Mouse (Mus musculus) forelimb bud, embryonic 11.5 days (tissue): Measurements from ENCODE around the gene Fstl1.

ENCODE experiments used
- DNase-seq: peaks from one replicate; pipeline ENCODE4 v3.0.0-alpha.2; 2012; ENCODE audit warnings: low read depth, low spot score

Gene Fstl1

DNA sequence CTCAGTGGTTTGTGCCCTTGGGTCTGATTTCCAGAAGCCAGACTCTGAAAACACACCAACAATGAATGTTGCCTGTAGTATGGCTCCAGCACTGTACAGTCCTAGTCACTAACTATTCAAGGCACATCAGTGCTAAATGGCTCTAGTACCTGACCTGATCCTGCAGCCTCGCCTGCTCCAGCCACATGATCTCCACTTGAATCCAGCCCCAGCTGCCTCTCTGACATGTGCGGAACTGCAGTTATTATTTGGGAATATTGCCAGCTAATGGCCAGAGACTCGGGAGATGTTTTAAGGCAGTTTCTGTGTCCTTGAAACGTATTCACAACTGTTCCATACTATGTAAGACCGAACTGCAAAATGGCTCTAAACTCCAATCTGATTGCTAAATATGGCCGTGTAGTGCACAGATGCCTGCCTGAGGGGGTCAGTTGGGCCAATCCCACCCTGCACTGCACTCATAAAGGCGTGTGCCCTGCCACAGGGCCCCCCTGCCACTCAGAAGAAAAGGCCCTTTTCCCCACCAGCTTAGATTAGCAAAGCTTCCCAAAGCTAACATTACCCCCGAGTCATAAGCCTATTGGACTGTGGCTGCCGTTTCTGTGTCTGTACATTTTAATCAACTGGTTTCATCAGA lies 11.0 kb downstream of the Fstl1 start:
- no peak for DNase-seq

DNA sequence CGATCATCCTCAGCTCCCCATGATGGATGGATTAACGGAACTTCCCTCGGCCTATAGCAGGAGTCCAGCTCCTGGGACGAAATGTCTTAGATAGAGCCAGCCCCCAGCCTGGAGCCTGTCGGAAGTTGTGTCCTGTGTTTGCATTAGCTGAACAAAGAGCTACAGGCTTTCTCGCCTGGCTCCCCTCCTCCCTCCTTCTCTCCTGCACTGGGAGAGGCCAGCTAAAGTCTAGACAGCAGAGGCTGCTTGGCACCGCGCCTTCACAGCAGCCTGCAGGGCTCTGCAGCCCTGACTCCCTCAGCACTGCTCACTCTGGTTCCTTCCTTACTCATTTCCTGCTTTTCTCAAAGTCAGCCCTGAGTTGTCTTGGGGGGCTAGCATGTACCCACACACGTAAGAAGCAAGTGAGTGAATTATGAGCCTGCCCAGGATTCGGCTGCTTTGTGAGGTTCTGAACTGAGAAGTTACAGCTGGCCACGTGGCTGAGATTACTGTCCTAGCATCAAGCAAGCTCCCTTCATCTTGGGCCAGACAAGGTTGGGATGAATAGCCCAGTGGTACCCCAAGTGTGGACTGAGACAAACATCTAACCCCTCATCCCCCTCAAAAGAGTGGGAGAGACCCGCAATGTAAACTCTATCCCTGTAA lies 11.8 kb downstream of the Fstl1 start:
- DNase-seq, result peak; percentile 75

DNA sequence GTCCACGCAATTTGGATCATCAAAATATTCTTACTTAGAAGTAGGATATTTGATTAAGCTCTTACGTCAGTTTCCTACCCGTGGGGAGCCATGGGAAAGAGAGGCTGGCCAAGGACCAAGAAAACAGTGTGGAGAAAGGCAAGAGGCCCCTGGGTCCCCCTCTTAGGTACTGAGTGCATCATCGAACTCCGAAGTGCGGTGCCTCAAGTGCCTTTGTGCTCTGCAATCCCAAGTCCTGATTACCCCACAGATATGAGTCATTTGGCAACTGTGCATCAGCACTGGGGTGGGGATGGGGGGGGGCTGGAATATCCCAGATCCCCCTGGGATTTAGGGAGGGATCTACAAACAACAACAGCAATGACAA lies 12.3 kb downstream of the Fstl1 start:
- DNase-seq, result no peak

DNA sequence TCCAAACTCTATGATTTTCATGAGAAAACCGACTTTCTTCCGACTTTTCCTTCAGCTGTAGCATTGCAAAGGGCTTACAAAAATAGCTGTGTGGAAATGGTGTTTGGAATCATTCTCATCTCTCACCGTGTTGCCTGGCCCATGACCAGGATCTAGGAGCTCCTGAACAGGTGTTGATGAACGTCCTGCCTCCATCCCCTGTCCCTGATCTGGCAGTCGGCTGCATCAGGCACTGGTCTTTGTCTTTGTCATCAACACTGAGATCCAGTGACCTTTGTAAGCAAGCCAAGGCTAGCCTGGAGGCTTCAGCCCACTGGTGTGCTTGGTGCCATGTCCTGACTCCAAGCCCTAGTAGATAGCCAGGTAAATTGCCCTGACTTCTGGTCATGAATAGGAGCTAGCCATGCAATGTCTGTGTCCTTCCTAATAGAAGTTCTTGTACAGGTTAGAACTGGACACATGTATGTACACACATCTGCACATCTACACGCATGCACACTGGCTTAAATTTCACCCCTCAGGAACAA lies 12.8 kb downstream of the Fstl1 start:
- no peak for DNase-seq

DNA sequence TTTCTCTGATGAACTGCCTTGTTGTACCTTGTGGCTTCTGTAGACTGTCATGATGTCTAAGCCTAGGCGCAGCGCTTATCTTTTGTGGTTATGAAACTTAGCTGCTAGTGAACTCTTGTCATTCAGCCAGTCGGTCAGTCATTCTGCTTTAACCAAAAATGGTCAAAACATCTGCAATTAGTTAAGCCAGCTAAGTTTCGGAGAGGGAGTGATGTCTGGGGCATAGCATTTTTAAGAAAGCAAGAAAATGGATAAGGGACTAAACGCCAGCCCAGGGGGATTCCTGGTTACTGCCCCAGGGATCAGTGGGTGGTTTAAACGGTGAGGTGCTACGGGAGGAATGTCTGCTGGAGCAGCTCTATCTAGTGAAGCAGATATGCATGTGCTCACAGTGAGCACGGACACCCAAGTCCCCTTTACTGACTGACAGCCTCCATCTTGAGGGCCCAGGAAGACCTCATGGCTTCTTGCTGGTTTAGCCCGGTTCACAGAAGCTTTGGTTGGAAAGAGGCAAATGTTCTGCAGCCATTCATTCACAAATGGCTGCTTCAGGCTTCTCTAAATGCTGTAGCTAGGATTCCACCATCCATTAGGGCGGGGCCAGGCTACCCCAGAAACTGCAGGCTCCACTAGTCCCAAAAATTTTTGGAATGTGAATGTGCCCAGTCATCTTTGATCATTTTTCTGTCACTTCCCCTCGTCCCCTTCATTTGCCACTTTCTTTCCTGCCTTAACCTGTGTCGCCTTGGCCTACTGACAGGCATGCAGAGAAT lies 13.5 kb downstream of the Fstl1 start:
- no peak for DNase-seq

DNA sequence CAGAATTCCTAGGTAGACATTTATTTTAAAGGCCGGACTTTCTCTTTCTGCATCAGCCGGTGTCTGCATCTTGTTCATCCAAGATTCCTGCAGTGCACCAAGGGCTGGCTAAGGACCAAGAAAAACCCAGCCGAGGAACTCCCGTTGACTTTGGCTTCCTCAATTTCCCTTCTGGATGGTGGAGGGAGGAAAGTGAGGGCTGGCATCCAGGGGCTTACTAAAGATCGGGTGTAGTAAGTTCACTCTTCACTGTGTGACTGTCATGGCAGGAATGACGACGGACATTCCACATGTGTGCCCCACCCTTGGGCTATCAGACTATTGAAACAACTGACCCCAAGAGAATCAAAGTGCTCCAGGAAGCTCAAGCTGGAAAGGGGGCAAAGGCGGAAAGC lies 14.1 kb downstream of the Fstl1 start:
- no peak for DNase-seq

DNA sequence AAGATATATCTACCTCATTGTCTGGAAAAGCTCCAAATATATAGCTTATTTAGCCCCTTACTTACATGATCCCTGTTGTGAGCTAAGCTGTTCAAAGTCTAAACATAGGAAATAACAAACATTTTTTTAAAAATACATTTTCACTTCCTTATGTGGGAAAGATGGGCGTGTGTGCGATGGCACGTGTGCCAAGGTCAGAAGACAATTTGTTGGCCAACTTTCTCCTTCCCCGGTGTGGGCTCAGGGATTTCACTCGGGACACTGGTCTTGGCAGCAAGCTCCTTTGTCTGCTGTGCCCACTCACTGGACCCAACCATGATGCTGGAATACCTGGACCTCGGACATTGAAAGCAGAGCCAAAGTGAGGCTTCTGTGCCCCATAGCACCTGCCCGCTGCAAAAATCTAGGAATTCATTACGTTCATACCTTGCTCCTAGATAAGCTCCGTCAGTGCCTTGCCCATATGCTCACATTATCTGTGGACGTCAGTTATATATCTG lies 19.0 kb downstream of the Fstl1 start:
- no peak for DNase-seq

DNA sequence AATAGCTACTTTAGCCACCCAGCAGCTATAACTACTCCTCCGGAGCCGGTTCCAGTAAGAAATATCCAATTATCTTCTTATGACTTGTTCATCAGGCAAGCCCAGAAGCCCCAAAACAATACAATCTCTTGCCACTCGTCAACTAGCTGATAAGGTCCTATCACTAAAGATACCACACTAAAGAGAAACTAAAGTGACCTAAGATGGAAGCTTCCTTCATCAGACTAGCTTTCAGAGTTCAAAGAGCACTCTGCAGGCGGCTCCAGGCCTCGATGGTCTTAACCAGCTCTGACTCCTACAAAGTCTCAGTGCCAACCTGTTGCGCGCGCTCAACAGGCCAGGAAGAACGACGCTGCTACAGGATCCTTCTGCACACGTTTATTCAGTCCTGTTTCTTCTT lies 19.6 kb downstream of the Fstl1 start:
- no peak for DNase-seq

DNA sequence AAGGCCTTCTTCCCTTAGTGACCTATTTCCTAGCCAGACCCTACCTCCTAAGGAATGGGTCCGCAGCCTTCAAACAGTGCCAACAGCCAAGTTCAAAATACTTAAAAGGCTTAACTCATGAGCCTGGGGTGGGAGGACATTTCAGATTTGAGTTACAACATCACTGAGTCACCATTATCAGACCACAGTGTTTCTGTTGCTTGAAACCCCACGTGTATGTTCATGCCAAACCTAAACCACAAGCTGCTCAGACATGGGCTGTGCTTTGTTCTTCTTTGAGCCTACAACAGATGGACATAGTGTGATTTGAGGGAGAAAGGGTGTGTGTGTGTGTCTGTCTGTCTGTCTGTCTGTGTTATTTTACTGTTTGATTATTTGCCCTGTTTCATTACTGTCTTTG lies 24.4 kb downstream of the Fstl1 start:
- DNase-seq, result no peak

DNA sequence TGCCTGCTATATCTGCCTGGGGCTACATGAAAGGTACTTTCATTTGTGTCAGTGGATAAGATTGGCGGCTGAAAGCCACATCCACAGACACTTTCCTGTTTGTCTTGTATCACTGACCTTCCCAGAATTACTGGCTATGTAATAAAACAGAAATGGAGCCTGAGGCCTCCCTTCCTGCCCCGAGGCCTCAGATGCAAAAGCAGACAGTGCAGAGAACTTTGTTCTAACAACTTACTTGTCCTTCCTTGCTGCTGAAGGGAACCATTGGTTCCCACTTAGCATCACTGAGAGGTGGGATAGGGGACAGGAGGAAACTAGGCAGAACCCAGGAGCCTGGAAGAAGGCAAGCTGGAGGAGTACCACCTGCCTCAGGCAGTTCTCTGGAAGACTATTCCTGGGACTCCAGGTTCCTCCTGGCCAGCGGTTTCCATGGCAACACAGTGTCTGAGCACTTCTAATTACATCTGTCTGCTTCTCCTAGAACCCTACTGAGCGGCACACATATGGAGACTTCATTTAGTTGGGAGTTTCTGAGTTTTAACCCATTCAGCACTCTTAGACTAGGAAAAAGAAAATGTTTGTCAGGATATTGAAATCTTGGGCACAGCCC lies 26.1 kb downstream of the Fstl1 start:
- peak; percentile 76 for DNase-seq

DNA sequence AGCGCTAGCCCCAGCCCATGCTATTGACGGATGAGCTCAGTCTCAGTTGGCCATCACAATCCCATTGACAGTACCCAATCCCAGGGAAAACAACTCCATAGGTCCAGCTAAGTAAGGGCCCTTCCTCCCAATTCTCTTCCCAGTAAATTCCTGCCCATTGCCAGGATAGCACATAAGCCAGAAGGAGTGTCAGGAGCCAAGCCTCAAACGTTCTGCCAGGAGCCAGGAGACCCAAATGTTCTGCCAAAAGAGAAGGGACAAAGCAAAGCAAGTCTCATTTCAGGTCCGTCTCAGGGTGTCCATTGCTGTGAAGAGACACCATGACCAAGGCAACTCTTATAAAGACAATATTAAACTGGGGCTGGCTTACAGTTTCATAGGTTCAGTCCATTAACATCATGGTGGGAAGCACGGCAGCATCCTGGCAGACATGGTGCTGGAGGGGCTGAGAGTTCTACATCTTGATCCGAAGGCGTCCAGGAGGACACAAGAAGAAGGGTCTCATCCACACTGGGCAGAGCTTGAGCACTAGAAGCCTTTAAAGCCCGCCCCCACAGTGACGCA lies 26.8 kb downstream of the Fstl1 start:
- DNase-seq, result no peak

DNA sequence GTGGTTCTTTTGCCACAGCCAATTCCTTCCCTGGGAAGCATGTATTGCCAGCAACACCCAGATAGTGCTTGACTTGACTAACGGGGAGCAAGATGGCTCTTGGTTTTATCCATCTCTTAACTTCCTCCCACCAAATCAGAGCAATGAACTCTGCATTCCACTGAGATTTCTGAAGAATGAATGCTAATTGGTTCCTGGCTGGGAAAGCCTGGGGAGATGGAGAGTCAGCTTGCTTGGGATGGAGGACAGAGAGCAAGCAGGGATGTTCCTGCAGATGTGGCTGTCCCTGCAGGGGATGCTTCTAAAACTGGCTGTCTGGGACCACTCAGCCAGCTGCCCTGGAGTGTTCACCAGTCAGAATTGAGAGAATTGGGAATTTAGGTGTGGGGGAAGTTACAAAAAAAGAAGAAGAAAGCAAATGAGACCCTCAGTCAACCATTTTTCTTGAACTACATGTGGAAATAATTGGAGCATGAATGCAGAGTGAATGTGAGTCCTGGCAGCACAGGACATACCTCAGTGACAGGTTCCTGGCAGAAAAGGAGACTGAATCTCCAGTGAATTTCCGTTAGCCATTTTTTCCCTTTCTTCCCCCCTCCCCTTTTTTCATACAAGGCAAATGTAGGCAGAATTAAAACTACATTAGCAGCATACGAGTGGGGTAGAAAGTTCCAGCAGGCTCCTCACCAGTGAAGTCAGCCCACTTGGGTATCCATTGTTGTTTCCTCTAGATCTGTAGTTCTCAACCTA lies 29.2 kb downstream of the Fstl1 start:
- DNase-seq, result no peak

DNA sequence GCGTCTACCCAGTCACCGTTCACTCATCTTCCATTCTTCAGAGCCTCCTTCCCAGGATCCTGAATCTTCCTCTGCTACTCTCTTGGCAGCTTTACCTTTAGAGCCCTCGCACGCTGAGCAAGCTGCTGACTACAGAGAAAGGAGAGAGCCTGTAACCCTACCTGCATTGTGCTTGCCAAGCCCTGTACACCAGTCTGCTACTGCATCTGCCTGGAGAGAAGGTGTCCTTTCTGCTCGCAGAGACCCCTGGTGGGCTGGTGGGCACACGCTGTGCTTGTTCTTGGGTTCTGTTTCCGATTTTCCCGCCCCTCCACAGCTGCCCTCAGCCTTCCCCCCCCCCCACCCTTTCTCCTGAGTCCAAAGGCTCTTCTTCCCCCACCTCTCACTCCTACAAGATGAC lies 30.6 kb downstream of the Fstl1 start:
- no peak for DNase-seq

DNA sequence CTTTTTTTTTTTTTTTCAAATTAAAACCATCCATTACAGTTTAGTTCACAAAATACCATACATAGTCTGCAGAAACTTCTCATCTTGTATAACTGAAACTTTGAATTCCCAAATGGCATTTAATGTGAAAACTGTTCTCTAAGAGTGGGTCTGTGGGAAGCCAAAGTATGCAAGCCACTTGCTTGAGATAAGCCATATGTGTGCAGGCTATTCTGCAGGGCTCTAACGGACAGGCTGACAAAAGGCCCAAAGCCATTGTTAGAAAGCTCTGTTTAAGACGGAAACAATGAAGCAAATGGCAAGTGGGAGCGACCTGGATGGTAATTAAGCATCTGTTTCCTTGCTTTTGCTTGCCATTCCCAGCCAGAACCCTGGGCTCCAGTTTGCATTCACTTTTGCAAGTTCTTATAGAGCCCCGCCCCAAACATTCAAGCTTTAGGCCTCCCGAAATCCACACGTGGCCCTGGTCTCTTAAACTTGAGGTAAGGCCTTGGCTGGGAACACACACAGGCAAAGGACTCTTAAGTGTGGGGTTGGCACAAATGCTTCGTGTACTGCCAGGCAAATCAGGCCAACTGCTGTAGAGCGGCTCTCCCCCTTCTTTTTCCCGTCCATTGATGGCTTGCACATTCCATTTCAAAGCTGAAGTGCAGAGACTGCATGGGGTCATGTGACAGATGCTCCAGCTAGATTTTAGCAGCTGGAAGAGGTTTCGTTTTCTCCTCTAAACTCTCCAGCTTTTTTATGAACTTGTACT lies 32.4 kb downstream of the Fstl1 start:
- DNase-seq, result no peak

DNA sequence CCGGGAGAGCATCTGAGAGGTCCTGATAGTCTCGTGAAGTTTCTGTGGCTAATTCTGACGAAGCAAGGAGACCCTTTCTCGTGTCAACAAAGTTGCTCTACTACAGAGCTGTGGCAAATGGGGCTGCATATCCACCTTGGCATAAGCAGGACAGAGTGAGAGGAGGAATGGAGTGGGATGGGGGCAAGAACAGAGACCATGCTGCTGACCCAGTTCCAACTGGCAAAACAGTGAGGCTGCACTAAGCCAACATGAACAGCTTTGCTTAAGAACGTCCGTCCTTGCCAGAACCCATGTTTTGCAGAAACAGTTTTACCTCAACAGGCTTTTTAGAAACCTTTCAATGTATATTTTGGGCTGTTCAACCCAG lies 32.9 kb downstream of the Fstl1 start:
- no peak for DNase-seq

DNA sequence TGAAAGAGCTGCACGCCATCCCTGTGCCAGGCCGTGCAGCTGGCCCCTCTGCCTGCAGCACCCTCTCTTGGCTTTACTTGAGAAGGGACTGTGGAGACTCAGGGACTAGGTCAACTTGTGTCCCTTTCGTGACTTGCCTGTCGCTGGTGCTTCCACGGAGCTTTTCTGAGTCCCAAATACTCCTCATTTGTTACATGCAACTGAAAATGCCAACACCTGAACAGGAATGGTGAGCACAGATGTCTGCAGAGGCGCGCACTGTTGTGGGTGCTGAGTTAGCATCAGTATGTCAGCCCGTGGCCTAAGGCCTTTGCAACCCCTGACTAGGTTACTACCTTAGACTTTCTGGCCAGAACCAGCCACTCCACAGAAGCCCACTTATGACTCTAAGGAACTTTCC lies 35.2 kb downstream of the Fstl1 start:
- DNase-seq, result no peak

DNA sequence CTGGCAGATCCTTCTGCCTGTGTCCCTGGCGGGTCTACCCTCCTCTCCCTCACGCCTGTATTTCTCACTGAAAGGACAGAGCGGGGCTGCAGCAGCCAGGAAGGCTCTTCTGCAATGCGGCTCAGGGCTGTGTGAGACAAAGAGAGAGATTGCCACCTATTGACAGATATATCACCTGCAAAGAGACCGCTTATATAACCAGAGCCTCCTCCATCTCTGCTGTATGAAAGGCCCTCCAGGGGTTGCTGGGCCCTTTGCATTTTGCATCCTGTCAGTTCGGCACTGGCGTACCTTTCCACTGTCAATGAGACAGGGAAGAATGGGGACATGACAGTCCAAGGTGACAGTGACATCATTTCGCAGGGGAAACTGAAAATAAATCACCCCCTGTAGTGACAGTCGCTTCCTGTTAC lies 35.8 kb downstream of the Fstl1 start:
- DNase-seq, result no peak

DNA sequence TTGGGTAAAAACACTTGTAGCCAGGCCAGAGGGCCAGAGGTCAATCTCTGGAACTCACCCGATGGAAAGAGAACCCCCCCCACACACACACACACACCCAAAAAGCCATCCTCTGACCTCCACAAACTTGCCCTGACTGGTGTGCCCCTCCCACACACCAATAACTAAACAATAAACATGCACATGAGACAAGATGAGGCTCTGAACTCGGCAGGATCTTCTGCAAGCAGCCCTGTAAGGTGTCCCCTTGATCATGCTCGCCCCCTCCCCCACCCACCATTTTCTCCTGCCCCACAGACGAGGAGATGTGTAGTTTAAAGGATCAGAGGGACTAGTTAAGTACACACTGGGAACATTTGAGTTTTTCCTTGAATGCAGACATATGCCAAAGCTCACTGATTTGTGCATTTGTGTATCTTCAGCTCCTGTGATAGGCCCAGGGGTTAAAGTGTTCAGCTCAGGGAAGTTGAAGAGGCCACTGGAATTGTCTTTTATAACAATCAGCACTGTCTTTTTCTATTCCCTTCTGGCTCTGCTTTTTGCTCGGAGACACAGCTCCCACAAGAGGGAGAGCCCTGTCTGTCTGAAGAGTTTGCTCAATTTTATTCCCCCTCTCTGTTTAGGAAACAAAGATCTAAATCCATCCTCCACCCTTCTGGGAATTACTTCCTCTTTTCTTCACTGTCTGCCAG lies 37.2 kb downstream of the Fstl1 start:
- DNase-seq, result no peak

DNA sequence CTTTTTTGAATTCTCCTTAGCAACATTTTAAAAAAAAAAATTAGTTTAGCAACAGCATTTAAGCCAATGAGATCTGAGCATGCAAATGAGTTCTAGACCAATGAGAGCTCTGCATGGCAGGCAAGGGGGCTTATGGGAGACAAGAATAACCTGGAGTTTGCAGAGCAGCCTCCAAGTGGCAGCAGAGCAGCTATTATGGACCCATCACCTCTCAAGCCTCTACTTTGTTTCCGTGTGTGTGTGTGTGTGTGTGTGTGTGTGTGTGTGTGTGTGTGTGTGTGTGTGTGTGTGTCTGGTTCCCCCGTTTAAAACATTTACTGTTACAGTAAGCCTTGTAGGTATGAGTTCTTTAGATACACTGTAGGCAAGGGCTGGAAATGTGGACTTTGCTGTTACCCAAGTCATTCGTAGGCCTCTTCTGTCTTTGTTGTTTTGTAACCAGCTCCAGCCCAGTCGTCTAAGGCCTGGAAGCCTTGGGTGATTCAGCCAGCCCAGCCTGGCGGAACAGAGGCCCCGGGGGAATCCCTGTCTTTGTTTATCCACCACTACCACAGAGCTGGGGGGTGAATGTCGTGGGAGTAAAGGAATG lies 37.8 kb downstream of the Fstl1 start:
- peak; percentile 81 for DNase-seq

DNA sequence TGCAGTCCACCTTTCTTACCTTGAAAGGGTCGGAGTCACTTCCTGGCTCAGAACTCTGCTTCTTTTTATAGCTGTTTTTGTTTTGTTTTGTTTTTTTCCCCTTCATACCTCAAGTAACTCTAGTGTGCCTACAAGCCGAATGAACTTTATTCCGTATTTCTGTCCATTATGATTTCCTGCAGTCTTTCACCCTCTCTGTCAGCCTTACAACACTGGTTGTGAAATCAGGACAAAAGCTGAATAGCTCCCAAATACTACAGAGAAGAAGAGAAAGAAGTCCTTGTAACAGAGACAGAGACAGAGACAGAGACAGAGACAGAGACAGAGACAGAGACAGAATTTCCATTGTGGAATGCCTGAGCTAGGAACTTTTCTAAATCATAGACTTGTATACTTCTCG lies 41.3 kb downstream of the Fstl1 start:
- DNase-seq, result no peak
